Mouse (Mus musculus) adrenal gland, postnatal 10 days (tissue): Measurements from ENCODE around the gene Wfdc1. TPM values are rescaled to one million over a fixed set of nuclear protein-coding genes. Genes with fewer than 3 reads are reported as not detected.

Experiments
- DNase-seq: peaks from one replicate; pipeline ENCODE4 v3.0.0; 2021; ENCODE audit warnings: mixed read lengths
- long read RNA-seq, 2 experiments: library from polyadenylated mRNA; stranded (forward); transcript quantifications; one replicate each; pipeline ENCODE4 v2.0.0; 2021
- total RNA-seq, 2 experiments: library from RNA; stranded (reverse); gene quantifications; 2 replicates each; pipeline ENCODE4 v1.2.3; 2021

Wfdc1 gene
- total RNA-seq: 10 to 100 TPM; 15.4 to 17.4 TPM
- long read RNA-seq, experiment 1, transcript Wfdc1-201 (7 exons, 1,371 nt): major isoform, 19 of 26 reads
- long read RNA-seq, experiment 1, partial matches to known transcripts: 3 of 26 reads
- long read RNA-seq, experiment 1, other reads (novel, unspliced or antisense): 3 of 26 reads
- long read RNA-seq, experiment 2, transcript Wfdc1-201 (7 exons, 1,371 nt): major isoform, 8 of 12 reads
- long read RNA-seq, experiment 2, partial matches to known transcripts: 3 of 12 reads
- long read RNA-seq, experiment 2, other reads (novel, unspliced or antisense): 1 of 12 reads

DNA sequence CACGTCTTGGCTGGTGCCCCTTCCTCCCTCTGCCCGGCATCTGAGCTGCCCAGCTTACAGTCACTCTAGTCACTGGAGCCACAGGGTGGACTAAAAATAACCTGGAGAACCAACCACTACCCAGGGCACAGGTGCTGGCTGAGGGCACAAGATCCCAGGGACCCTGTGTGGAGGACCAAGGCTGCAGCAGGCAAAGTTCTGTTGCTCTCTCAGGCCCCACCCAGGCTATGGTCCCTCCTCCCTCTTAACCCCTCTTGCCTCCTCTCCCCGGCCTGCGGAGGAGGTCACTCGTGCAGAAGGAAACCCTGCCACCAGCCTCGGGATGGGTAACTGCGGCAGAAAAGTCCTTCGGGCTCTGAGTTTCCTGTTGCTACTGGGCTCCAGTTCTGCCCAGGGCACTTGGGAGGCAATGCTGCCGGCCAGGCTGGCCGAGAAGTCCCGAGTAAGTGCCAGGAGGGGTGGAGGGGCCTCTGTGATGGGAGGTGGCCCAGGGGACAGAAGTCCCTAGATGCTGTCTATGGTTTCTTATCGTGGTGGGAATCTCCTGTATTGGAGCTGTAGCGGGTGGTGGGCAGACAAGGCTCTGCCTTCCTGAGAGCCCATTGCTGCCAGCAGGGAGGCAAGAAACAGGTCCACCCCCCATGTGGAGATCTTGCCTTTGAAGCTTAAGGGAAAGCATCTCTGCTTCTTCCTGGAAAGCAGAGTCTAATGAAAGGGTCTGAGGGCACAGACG, at the start of gene Wfdc1:
TSS of gene Wfdc1 (plus strand) at position 147 of the 733 bp plus-strand sequence.
- DNase-seq: peak; percentile 54

DNA sequence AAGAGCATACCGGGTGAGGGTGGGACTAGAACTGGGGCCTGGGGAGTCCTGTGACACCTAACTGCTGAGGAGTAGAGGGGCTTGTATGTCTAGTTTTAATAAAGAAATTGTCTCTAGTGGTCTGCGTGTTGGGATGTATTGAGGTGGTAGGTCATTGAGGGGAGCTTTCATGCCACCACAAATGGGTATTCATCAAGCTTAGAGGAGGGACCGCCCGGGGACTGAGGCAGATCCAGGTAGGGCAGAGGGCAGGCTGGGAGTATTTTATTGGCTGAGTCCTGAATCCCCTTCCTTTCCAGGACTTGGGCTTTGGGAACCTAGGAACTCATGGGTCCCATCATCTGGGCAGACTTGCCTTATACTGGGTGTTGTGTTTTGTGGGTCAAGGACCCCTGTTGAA, 49.4 kb upstream of the Wfdc1 start:
- no peak for DNase-seq

DNA sequence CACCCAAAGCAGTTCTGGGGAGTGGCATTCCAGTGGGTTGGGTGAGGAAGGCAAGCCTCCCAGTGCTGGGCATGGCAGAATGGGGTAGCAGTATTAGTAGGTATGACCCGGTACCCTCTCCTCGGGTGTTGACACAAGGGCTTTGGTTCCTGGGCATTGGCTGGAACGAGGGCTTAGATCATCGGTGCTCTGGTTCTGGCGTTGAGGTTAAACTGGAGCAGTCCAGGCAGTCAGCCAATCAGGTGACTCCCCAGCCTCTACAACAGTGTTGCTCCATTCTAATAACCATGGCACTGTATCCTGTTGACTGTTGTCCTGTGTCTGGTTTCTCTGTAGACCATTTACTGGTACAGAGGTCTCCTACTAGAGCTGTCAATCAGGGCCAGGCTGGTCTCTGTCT, 48.6 kb upstream of the Wfdc1 start:
- DNase-seq: peak; percentile 68

DNA sequence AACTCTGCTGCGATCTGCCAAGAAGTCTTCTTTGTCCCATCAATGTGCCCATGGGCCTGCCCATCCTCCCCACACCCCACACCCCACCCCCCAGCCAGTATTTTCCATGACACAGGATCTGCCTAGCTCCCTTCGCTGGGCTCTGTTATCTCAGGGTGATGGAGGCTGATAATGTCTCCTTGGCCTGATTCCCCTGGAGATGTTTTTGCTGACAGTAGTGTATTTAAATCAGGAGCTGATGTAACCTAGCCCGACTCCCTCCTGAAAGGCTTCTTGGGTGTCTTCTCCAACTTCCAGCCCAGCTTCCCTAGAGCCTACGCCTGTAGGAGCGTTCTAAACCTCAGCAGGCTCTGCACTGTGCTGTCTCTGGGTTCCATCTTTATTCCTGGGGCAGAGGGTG, 47.3 kb upstream of the Wfdc1 start:
- no peak for DNase-seq

DNA sequence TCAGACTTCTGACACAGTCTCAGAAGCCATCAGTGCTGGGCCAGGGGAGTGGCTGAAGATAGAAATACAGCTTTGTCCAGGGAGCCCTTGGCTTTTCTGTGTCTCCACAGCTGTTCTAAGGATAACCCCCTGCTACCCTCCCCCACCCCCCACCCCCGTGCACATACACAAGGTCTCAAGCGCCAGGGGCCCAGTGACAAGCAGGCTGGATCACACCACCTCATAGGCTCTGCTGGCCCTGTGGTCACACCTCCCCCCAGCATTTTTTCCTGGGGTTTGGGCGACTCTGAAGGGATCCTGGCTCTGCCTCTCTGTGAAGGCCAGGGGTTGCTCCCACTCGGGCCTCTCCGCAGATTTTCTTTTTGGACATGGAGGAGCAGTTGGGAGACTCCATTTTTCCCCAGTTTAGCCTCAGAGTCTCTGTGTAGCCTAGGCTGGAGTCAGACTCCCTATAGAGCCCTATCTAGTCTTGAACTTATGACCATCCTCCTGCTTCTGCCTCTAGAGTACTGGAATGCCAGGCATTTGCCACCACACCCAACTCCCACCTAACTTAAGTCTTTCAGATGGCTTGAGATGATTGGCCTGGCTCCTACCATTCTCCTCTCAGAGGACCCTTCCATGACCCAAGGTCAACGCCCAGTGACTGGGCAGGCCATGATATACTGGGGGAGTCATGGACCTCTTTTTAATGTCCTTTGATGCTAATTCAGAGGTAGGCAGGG, 45.9 kb upstream of the Wfdc1 start:
- no peak for DNase-seq

DNA sequence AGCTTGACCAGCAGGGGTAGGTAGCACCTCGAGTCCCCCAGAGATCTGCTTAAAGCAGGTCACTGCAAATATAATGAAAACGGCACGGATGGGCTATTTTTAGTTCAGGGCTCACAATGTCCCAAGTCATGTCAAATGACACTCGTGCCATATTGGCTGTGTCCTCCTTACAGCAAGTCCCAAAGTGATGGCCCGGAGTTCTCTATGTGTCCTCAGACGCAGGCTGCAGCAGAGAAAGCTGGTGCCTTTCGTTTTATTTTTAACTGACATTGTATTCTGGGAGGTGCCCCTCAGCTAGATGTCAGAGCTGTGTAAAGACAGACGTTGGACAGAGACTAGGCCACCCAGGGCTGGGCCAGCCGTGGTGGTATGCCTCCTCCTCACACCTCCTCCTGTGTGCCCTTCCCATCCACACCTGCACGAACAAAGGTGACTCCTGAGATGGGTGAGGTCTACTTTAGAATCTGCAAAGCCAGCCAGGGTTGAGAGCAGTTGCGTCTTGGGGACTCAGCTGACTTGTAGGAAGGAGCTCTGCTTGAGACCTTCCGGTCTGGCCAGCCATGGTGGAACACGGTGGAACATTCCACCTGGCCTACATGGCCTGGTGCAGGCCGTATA, 45.2 kb upstream of the Wfdc1 start:
- no peak for DNase-seq

DNA sequence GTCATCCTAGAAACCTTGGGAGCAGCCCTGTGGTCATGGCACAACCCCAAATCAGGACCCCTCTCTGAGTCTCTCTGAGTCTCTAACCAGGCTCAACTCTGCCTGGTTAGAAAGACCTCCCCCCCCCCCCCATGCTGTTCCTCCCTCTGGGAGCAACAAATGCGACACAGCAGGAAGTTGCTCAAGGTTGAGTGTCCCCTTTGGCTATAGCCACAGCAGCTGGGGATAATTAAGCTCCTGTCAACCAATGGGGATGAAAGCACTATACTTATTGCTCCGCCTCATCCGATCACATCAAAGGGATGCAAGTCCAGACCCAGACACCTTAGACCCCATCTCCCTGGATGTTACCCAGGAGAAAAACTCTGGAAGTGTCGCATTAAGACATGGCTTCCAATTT, 43.6 kb upstream of the Wfdc1 start:
- DNase-seq: no peak

DNA sequence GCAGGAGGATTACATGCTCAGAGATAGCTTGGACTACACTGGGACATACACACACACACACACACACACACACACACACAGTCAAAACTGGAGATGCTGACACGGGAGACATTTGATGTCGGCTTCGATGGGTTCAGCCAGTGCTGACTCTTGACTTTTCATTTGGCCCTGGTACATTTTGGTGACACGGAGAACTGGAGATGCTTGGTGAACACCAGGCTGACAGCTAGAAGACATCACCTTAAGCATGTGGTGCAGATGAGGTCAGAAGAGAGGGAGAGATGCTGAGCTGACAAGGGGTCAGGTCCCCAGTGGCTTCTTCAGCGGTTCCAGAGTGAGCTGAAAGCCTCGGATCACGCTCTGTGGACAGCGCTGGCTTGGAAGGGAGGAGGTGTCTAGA, 43.1 kb upstream of the Wfdc1 start:
- DNase-seq: no peak

DNA sequence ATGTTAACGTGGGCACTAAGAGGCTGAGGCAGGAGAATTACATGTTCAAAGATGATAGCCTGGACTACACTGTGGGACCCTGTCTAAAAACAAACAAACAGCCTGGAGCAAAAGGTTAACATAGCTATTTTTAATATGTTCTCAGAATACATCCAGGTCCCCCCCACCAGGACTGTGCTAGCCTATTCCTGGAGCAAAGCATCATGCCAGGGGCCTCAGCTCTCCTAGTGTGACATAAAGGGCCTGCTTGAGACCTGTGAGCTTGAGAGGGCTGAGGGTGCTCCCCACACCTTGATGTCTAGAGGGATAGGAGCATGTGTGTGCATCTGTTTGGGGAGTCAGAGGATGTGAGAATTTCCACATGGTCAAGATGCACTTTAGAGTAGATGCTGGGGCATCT, 42.4 kb upstream of the Wfdc1 start:
- no peak for DNase-seq

DNA sequence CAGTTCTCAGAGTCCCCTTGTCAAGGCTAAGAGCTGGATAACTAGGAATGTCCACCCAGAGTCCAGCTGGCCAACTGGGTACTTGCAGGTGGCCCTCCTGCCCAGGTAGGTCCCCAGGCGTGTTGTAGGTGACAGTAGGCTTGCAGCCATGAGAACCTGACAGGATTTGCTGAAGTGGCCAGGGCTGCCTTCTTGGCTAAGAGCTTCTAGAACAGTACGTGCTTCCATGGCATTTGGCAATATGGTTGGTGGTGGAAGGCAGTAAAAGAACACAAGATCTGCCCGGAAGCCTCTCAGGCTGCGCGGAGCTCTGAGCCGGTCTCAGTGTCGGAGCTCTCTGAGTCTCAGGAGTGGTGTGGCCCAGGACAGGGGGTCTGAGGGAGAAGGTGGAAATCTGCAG, 41.2 kb upstream of the Wfdc1 start:
- no peak for DNase-seq

DNA sequence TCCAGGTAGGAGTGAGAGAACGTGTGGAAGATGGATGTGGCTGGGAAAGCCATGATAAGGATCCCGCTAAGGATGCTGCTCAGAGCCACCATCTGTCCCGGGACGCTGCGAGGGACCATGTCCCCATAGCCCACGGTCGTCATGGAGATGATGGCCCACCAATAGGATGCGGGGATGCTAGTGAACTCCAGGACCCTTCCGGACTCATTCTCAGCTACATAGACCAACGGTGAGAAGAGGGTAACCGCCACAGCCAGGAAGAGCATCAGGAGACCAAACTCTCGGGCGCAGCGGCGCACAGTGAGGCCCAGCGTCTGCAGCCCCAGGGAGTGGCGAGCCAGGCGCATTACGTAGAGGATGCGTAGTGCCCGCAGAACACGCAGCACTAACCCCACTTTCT, 40.4 kb upstream of the Wfdc1 start:
- no peak for DNase-seq

DNA sequence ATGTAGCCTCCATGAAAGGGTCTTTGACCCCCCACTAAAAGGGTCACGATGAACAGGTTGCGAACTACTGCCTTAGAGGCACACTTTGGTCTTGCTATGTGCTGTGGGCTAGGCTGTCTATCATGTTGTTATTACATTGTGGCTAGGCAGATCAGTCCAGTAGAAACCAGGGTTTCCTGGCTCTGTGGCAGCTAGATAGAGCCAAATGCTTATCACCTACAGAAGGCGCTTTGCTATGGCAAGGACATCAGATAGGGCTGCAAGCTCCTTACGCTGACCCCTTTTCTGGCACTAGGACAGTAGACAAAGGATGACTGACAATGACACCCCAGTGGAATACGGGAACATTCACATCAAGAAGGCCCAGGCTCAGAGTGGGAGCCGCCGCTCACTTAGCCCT, 39.0 kb upstream of the Wfdc1 start:
- no peak for DNase-seq

DNA sequence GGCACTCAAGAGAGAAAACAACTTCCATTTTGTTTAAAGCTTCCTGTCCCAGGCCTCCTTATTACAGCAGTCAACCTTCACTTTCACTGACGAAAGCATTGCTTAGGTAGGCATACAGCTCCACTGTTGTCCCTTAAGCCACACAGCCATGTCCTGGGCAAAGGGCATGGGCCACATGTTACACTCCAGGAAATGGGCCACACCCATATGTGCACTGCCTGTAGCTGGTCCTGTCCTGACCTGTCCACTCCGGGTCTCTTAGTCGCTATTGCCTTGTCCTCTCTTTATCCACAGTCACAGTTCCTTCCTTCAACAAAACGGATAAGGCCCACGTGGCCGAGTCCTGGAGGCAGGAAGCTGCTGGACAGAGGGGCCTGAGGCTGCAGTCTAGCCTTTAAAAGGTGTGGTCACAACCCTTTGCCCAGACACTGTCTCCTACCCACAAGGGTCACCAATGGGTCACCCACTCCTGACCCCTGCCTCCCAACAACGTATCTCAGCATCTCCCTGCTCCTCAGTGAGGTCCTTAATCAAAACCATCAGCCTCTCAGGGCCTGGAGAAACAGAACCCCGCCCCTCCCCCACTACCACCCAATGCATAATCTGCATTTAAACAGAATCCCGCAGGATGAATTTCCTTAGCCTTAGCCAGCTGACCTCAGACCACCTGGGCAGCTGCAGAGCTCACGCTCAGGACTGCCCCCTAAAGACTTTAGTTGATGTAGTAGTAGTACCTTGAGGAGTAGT, 38.4 kb upstream of the Wfdc1 start:
- DNase-seq: no peak

DNA sequence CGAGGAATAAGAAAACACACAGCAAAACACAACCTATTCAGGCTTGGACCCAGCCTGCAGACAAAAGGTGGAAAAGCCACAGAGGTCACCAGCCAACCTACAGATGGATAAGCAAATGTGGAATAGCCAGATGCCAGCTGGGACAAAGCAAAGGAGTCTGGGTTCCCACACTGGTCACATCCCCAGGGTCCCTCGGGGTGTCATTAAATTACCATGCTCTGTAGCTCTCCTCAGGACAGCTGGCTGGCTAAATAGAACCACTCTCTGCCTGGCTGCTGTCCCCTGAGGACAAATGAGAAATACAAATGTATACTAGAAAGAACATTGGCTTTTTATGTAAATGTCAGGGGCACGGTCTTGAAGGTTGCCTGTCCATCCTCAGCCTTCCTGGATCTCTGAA, 35.3 kb upstream of the Wfdc1 start:
- peak; percentile 44 for DNase-seq

DNA sequence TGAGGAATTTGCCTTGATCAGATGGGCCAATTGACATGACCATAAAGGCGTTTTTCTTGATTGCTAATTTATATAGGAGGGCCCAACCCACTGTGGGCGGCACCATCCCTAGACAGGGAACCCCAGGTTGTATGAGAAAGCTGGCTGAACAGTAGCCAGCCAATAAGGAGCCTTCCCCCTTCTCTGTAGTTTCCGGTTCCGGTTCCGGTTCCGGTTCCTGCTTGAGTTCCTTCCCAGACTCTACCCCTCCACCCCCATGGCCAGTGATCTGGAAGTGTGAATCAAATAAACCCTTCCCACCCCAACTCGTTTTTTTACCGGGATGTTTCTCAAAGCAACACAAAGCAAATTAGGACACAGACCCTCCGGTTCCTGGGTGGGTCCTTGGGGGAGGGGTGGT, 33.9 kb upstream of the Wfdc1 start:
- DNase-seq: no peak

DNA sequence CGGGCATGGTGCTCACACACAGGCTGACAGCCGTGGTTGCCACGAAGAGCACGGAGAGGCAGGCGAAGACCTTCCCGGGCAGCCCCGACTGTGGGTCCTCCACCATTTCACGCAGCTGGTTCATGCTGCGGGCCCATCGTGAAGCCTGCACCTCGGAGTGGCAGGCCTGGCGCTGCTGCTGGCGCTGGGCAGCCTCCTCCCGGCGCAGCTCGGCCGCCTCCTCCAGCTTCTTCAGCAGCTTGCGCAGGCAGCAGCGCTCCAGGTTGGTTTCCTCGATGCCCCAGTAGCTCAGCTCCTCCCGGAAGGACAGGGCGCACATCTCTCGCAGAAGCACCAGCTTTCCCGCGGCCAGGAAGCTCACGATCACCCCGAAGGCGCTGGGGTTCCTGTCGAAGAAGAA, 33.3 kb upstream of the Wfdc1 start:
- no peak for DNase-seq

DNA sequence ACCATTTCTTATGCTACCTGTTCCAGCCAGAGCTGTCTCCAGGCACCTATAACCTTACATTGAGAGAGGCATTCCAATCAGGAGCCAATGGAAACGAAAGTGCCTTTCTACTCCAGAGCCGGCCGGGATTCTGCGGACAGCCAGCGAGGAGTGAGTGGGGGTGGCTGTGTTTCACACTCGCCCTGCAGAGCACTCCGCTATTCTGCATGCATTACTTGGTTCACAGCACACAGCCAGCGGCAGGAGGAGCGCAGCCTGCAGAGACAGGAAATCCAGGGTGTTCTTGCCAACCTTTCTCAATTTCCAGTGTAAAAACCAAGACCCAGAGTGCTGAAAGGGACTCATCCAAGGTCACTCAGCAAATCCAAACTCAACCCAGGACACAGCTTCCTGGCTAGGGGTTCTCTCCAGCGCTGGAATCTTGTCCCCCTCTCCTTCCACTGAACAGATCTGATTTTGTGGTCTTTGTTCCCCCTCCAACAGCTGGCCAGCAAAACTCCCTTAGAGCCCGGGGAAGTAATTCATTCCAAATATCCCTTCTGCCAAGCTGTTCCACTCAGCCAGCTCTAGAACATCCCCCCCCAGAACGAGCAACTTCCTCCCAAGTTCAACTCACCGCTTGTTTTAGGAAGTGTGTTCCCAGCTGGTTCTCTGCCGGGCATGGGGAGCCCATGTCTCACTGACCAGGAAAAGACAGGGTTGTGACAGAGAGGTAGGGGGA, 31.4 kb upstream of the Wfdc1 start:
- no peak for DNase-seq

DNA sequence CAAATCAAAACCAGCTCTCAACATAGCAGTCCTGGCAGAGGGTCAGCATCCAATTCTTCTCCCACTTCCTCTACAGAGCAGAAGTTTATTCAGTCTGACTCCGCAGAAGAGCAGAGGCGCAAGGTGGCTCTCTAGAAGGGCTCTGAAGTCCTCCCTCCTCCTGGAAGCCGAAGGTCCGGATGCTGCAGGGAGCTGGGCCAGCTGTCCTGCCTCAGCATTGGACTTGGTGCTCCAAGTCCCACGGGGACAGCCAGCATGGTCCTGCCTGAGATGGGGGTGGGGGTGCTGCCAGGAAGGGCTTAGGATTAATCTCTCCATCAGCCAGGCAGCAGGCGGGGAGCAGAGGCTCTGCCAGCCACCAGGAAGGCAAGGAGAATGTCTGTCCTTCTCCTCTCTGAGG, 30.8 kb upstream of the Wfdc1 start, which contains the start of gene Kcng4:
TSS of gene Kcng4 (minus strand) at position 303 of the 400 bp plus-strand sequence.
- no peak for DNase-seq

DNA sequence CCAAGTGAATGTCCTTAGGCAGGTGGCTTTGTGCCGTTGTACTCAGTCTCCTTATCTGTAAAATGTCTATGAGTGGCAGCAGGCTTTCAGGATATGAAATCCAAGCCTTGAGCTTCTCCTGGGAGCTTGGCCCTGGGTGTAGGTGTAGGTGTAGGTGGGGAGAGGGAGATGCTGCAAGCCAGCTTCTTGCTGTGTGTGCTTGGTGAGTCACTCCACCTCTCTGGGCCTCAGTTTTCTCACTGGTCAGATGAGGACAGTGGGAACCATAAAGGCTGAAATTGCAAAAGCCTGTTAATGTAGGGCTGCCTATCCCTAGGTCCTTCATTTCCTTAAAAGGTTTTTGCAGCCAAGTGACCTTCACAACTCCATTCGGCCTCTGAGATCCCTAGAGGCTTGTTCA, 30.2 kb upstream of the Wfdc1 start:
- DNase-seq: no peak

DNA sequence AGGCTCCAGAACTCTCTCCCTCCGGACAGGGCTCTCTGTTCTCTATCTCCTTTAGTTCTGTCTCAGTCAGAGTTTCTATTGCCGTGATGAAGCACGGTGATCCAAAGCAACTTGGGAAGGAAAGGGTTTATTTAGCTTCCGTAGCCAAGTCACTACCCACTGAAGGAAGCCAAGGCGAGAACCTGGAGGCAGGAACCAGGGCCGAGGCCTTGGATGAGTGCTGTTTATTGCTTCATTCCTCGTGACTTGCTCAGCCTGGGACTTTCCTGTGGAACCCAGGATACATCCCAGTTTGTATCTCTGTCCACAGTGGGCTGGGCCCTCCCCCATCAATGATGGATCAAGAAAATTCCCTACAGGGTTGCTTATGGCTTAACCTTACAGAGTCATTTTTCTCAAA, 29.4 kb upstream of the Wfdc1 start:
- peak; percentile 49 for DNase-seq

DNA sequence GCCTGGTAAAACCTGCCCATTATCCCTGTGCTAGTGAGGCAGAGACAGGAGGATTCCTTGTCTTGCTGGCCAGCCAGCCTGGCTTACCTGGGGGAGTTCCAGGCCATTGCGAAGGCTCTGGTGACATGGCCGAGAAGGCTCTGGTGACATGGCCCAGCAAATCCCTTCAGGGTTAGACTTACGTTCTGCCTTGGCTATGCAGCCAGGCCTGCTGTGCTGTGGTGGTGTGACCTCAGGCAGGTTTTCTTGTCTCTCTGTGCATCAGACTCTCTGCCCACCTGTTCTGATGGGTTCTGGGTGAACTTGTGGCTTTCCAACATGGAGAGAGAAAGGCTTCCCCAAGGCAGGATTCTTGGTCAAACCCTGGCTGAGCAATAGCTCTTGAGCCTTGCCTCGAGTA, 28.8 kb upstream of the Wfdc1 start:
- no peak for DNase-seq

DNA sequence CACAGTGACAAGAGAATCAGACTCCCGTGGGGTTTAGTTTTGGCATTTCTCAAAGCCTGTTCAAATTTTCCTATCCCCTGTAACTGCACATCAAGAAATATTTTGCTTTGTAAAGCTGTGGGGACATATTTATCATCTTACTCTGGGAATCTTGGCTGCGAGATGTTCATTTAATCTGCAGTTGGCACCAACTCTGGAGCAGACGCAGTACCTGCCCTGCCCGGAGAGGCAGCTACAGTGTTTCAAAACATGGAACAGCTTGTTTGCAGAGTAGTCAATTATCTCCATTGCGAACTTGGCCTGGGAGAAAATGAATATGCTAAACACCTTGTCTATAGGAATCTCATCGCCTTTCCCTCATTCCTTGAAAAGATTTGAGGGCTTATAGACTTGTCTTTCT, 27.9 kb upstream of the Wfdc1 start:
- DNase-seq: no peak
